Mouse (Mus musculus): ENCODE results near the gene Arid2. TPM values are rescaled to one million over a fixed set of nuclear protein-coding genes. Genes with fewer than 3 reads are reported as not detected.

The Arid2 gene
- total and polyA plus RNA-seq, 3 experiments, result 11.9 to 14.1 (median 13.3) TPM

- no peaks in the 10 kb centered on the region for H3K9me3 ChIP-seq (replicated peaks; ENCODE audit: low read length)
- no peak for TF ChIP-seq SMC3 (IDR thresholded peaks at IDR 0.05; ENCODE audit: low read depth, low read length)
- H3K27me3 ChIP-seq (replicated peaks), result no peaks in the 10 kb centered on the region
- no peak for DNase-seq (ENCODE audit: extremely low read depth)
- dilution Hi-C loops (cut with MboI; ENCODE audit: extremely low pct_ligation_motif_present, extremely low pct_unique_long_range_greater_than_20kb, low sequenced_read_pairs), result no loop called here
- H3K27ac ChIP-seq (ENCODE audit: insufficient read depth, low read depth), result no peak overlapping the region
- H3K4me1 ChIP-seq (ENCODE audit: control insufficient read depth in 1 of 2, insufficient read depth in 2 of 2), result peaks cover 13 to 36% of the 10 kb centered on the region in 2 experiments
- H3K4me2 ChIP-seq (ENCODE audit: insufficient read depth, low read depth, poor library complexity, severe bottlenecking), result no peak overlapping the region
- no peak overlapping the region for H3K9ac ChIP-seq (ENCODE audit: insufficient read depth, low read depth)
- peaks cover 3 to 28% of the 10 kb centered on the region in 2 experiments for H3K36me3 ChIP-seq (replicated peaks in 1 of 2; ENCODE audit: control insufficient read depth in 1 of 2, insufficient read depth in 1 of 2, low read length in 1 of 2)
- 0 out of 2 replicates have a peak, but pooled peaks cover 7% of the 10 kb centered on the region for H3K79me2 ChIP-seq (replicated peaks; ENCODE audit: control insufficient read depth, extremely low read depth, insufficient read depth, poor library complexity, severe bottlenecking)
- in situ Hi-C loops (cut with MboI; ENCODE audit: low pct_ligation_motif_present, low pct_unique_long_range_greater_than_20kb, low sequenced_read_pairs), result no loop called here
- H3K4me3 ChIP-seq (replicated peaks in 1 of 3; ENCODE audit: low read depth in 2 of 3, low read length in 2 of 3, poor library complexity in 1 of 3), result no peak overlapping the region
Observed at GRCm38 (mm10) chr15:96312902-96313301, 25.6 kb downstream of the Arid2 start.

GRCm38 (mm10) chr15:96315664-96316063, 28.3 kb downstream of the Arid2 start:
- H3K79me2 ChIP-seq (replicated peaks; ENCODE audit: control insufficient read depth, extremely low read depth, insufficient read depth, poor library complexity, severe bottlenecking), result 0 out of 2 replicates have a peak, but pooled peaks cover 4% of the 10 kb centered on the region
- no peak overlapping the region for H3K4me2 ChIP-seq (ENCODE audit: insufficient read depth, low read depth, poor library complexity, severe bottlenecking)
- H3K4me1 ChIP-seq (ENCODE audit: control insufficient read depth in 1 of 2, insufficient read depth in 2 of 2), result peaks cover 6 to 23% of the 10 kb centered on the region in 2 experiments; a peak in 3 of 4 replicates
- DNase-seq (ENCODE audit: extremely low read depth), result no peak
- no peak overlapping the region for H3K9ac ChIP-seq (ENCODE audit: insufficient read depth, low read depth)
- no peak overlapping the region for H3K4me3 ChIP-seq (replicated peaks in 1 of 3; ENCODE audit: low read depth in 2 of 3, low read length in 2 of 3, poor library complexity in 1 of 3)
- dilution Hi-C loops (cut with MboI; ENCODE audit: extremely low pct_ligation_motif_present, extremely low pct_unique_long_range_greater_than_20kb, low sequenced_read_pairs) (no loop called here), in situ Hi-C loops (cut with MboI; ENCODE audit: low pct_ligation_motif_present, low pct_unique_long_range_greater_than_20kb, low sequenced_read_pairs) (no loop called here)
- TF ChIP-seq NRF1 (IDR thresholded peaks at IDR 0.05; ENCODE audit: low read depth, low read length), result no peak
- 0 out of 2 replicates have a peak, but pooled peaks have one; percentile 10 for TF ChIP-seq MYC (IDR thresholded peaks at IDR 0.05; ENCODE audit: low read depth, low read length)
- no peaks in the 10 kb centered on the region for H3K27me3 ChIP-seq (replicated peaks)
- no peaks in the 10 kb centered on the region for H3K9me3 ChIP-seq (replicated peaks; ENCODE audit: low read length)
- H3K36me3 ChIP-seq (replicated peaks in 1 of 2; ENCODE audit: control insufficient read depth in 1 of 2, insufficient read depth in 1 of 2, low read length in 1 of 2), result peaks cover 3 to 28% of the 10 kb centered on the region in 2 experiments
- no peak overlapping the region for H3K27ac ChIP-seq (ENCODE audit: insufficient read depth, low read depth)

GRCm38 (mm10) chr15:96319335-96319734, 32.0 kb downstream of the Arid2 start:
- H3K36me3 ChIP-seq (replicated peaks in 1 of 2; ENCODE audit: control insufficient read depth in 1 of 2, insufficient read depth in 1 of 2, low read length in 1 of 2), result peaks cover 3 to 20% of the 10 kb centered on the region in 2 experiments
- H3K9me3 ChIP-seq (replicated peaks; ENCODE audit: low read length), result no peaks in the 10 kb centered on the region
- DNase-seq (ENCODE audit: extremely low read depth), result no peak
- H3K4me1 ChIP-seq (ENCODE audit: control insufficient read depth in 1 of 2, insufficient read depth in 2 of 2), result peaks cover 6 to 22% of the 10 kb centered on the region in 2 experiments; a peak in 3 of 4 replicates
- TF ChIP-seq NRF1 (IDR thresholded peaks at IDR 0.05; ENCODE audit: low read depth, low read length), result no peak
- 0 out of 2 replicates have a peak, but pooled peaks have one; percentile 21 for TF ChIP-seq BHLHE40 (IDR thresholded peaks at IDR 0.05; ENCODE audit: low read depth, low read length)
- H3K9ac ChIP-seq (ENCODE audit: insufficient read depth, low read depth), result no peak overlapping the region
- dilution Hi-C loops (cut with MboI; ENCODE audit: extremely low pct_ligation_motif_present, extremely low pct_unique_long_range_greater_than_20kb, low sequenced_read_pairs) (no loop called here), in situ Hi-C loops (cut with MboI; ENCODE audit: low pct_ligation_motif_present, low pct_unique_long_range_greater_than_20kb, low sequenced_read_pairs) (no loop called here)
- H3K79me2 ChIP-seq (replicated peaks; ENCODE audit: control insufficient read depth, extremely low read depth, insufficient read depth, poor library complexity, severe bottlenecking), result peaks cover 7% of the 10 kb centered on the region; the same call in 1 of the 2 replicates
- no peak overlapping the region for H3K27ac ChIP-seq (ENCODE audit: insufficient read depth, low read depth)
- no peak overlapping the region for H3K4me2 ChIP-seq (ENCODE audit: insufficient read depth, low read depth, poor library complexity, severe bottlenecking)
- no peak overlapping the region for H3K4me3 ChIP-seq (replicated peaks in 1 of 3; ENCODE audit: low read depth in 2 of 3, low read length in 2 of 3, poor library complexity in 1 of 3)
- H3K27me3 ChIP-seq (replicated peaks), result no peaks in the 10 kb centered on the region

GRCm38 (mm10) chr15:96325726-96326328, 38.5 kb downstream of the Arid2 start:
- no peak for TF ChIP-seq RCOR1 (conservative IDR thresholded peaks at IDR 0.05; ENCODE audit: low read depth, low read length)
- no peak for TF ChIP-seq JUND (conservative IDR thresholded peaks at IDR 0.05; ENCODE audit: low read depth, low read length)
- TF ChIP-seq NELFE (IDR thresholded peaks at IDR 0.05; ENCODE audit: low read depth, low read length), result no peak
- no peak for TF ChIP-seq GABPA (IDR thresholded peaks at IDR 0.05; ENCODE audit: insufficient replicate concordance, low read depth, low read length)
- TF ChIP-seq KAT2A (IDR thresholded peaks at IDR 0.05; ENCODE audit: insufficient replicate concordance, low read length), result no peak
- TF ChIP-seq ZC3H11A (IDR thresholded peaks at IDR 0.05; ENCODE audit: low read depth, low read length), result no peak
- TF ChIP-seq ETS1 (conservative IDR thresholded peaks at IDR 0.05; ENCODE audit: low read depth, low read length), result no peak
- no peak for TF ChIP-seq CHD1 (IDR thresholded peaks at IDR 0.05; ENCODE audit: low read depth, low read length)
- TF ChIP-seq USF2 (conservative IDR thresholded peaks at IDR 0.05; ENCODE audit: low read depth, low read length), result no peak
- no peak for TF ChIP-seq RAD21 (IDR thresholded peaks at IDR 0.05; ENCODE audit: low read depth, low read length)
- TF ChIP-seq SMC3 (IDR thresholded peaks at IDR 0.05; ENCODE audit: low read depth, low read length), result no peak
- TF ChIP-seq MAZ (IDR thresholded peaks at IDR 0.05; ENCODE audit: low read depth, low read length), result no peak
- TF ChIP-seq MAFK (IDR thresholded peaks at IDR 0.05; ENCODE audit: insufficient replicate concordance, low read length), result no peak
- dilution Hi-C loops (cut with MboI; ENCODE audit: extremely low pct_ligation_motif_present, extremely low pct_unique_long_range_greater_than_20kb, low sequenced_read_pairs), result no loop called here
- Histone ChIP-seq H3K27ac (ENCODE audit: insufficient read depth, low read depth) (no peak overlapping the region), H3K4me2 (ENCODE audit: insufficient read depth, low read depth, poor library complexity, severe bottlenecking) (no peak overlapping the region), H3K36me3 (replicated peaks in 1 of 2; ENCODE audit: control insufficient read depth in 1 of 2, insufficient read depth in 1 of 2, low read length in 1 of 2) (peaks cover 7 to 33% of the 10 kb centered on the region in 2 experiments), H3K9ac (ENCODE audit: insufficient read depth, low read depth) (no peak overlapping the region), H3K9me3 (replicated peaks; ENCODE audit: low read length) (no peaks in the 10 kb centered on the region), H3K79me2 (replicated peaks; ENCODE audit: control insufficient read depth, extremely low read depth, insufficient read depth, poor library complexity, severe bottlenecking) (peaks cover 8% of the 10 kb centered on the region; the same call in 1 of the 2 replicates), H3K4me3 (replicated peaks in 1 of 3; ENCODE audit: low read depth in 2 of 3, low read length in 2 of 3, poor library complexity in 1 of 3) (no peak overlapping the region), H3K4me1 (ENCODE audit: control insufficient read depth in 1 of 2, insufficient read depth in 2 of 2) (peaks cover 5 to 26% of the 10 kb centered on the region in 2 experiments; a peak in 3 of 4 replicates), H3K27me3 (replicated peaks) (no peaks in the 10 kb centered on the region)
- no peak for DNase-seq (ENCODE audit: extremely low read depth)
- in situ Hi-C loops (cut with MboI; ENCODE audit: low pct_ligation_motif_present, low pct_unique_long_range_greater_than_20kb, low sequenced_read_pairs), result no loop called here
